Mouse (Mus musculus) stomach, embryonic 16.5 days (tissue): ENCODE data around the gene Drosha. TPM values are rescaled to one million over a fixed set of nuclear protein-coding genes. Genes with fewer than 3 reads are reported as not detected.

ENCODE experiments used
- ATAC-seq: fragments of 200-750 bp; cut with Nextera tagmentation; 2 replicates; pipeline ENCODE4 v1.8.0; 2017; ENCODE audit warnings: moderate number of reproducible peaks, moderate TSS enrichment; ENCODE audit not compliant: insufficient read depth, low FRiP score
- H3K27ac ChIP-seq: fragments of 300-500 bp; sonication (generic); 2 replicates; pipeline ENCODE4 v1.5.1; 2014; ENCODE audit warnings: low read length
- H3K27me3 ChIP-seq: fragments of 300-500 bp; sonication (generic); 2 replicates; pipeline ENCODE4 v1.6.1; 2014; ENCODE audit warnings: low read length, control low read depth, mixed read lengths; ENCODE audit not compliant: control insufficient read depth, insufficient read depth
- H3K36me3 ChIP-seq: fragments of 300-500 bp; sonication (generic); 2 replicates; pipeline ENCODE4 v1.6.1; 2014; ENCODE audit warnings: low read length; ENCODE audit not compliant: control insufficient read depth, insufficient read depth
- H3K4me1 ChIP-seq: fragments of 300-500 bp; sonication (generic); 2 replicates; pipeline ENCODE4 v1.6.1; 2014; ENCODE audit warnings: low read length, control low read depth, mixed read lengths; ENCODE audit not compliant: control insufficient read depth, insufficient read depth
- H3K4me2 ChIP-seq: fragments of 300-500 bp; sonication (generic); 2 replicates; pipeline ENCODE4 v1.6.1; 2014; ENCODE audit warnings: low read depth, low read length, mixed read lengths
- H3K4me3 ChIP-seq: fragments of 300-500 bp; sonication (generic); replicated peaks from 2 replicates; pipeline ENCODE4 v1.5.1; 2014; ENCODE audit warnings: mild to moderate bottlenecking, low read length
- H3K9ac ChIP-seq: fragments of 300-500 bp; sonication (generic); 2 replicates; pipeline ENCODE4 v1.6.1; 2014; ENCODE audit warnings: low read length
- H3K9me3 ChIP-seq: fragments of 300-500 bp; sonication (generic); replicated peaks from 2 replicates; pipeline ENCODE4 v1.6.1; 2016; ENCODE audit warnings: low read length, control low read depth; ENCODE audit not compliant: control insufficient read depth
- WGBS: fragments of 180-500 bp; shearing (Covaris S2); extraction: QIAGEN DNeasy Blood & Tissue Kit; methylation state at CpG from one replicate; pipeline ENCODE4 v1.1.7; 2014; 5-methylcytosine and 5-hydroxymethylcytosine counted together
- polyA plus RNA-seq: library from polyadenylated mRNA; unstranded; fragments of >200 nt; fragmentation: Nextera tagmentation; extraction: Ambion mirVana; gene quantifications from 2 replicates; pipeline ENCODE4 v1.2.1, GENCODE M21; 2015

Drosha gene
- polyA plus RNA-seq, 1 experiment from 2014 or later = 29.2 TPM

- H3K9me3 ChIP-seq = no peaks in the 10 kb centered on the region
- H3K4me1 ChIP-seq = no peaks in the 10 kb centered on the region
- no peak overlapping the region for H3K4me2 ChIP-seq
- H3K4me3 ChIP-seq = no peak overlapping the region
- H3K9ac ChIP-seq = no peak overlapping the region
- no peaks in the 10 kb centered on the region for H3K27me3 ChIP-seq
- WGBS = 68% methylated on average over 7 of the region's 7 CpGs
- peaks cover 7% of the 10 kb centered on the region; the same call in 1 of the 2 replicates for H3K36me3 ChIP-seq
- no peak for ATAC-seq
- no peak overlapping the region for H3K27ac ChIP-seq
Measured at GRCm38 (mm10) chr15:12865595-12866314, 41.1 kb downstream of the Drosha start.

GRCm38 (mm10) chr15:12867269-12867668 lies 42.7 kb downstream of the Drosha start:
- 58% methylated on average over 8 of the region's 8 CpGs for WGBS
- H3K27ac ChIP-seq = no peak overlapping the region
- no peak overlapping the region for H3K9ac ChIP-seq
- no peaks in the 10 kb centered on the region for H3K27me3 ChIP-seq
- no peak overlapping the region for H3K4me2 ChIP-seq
- no peaks in the 10 kb centered on the region for H3K9me3 ChIP-seq
- no peak for ATAC-seq
- H3K36me3 ChIP-seq = peaks cover 7% of the 10 kb centered on the region; the same call in 1 of the 2 replicates
- no peak overlapping the region for H3K4me3 ChIP-seq
- H3K4me1 ChIP-seq = no peaks in the 10 kb centered on the region

GRCm38 (mm10) chr15:12875442-12876176 lies 51.0 kb downstream of the Drosha start:
- Histone ChIP-seq H3K4me1 (0 out of 2 replicates have a peak, but pooled peaks cover 4% of the 10 kb centered on the region), H3K36me3 (no peaks in the 10 kb centered on the region; the same call in none of the 2 replicates), H3K4me3 (no peak overlapping the region), H3K27ac (no peak overlapping the region), H3K4me2 (no peak overlapping the region), H3K9me3 (no peaks in the 10 kb centered on the region), H3K9ac (no peak overlapping the region), H3K27me3 (no peaks in the 10 kb centered on the region)
- WGBS = 54% methylated on average over 18 of the region's 18 CpGs
- ATAC-seq = no peak

GRCm38 (mm10) chr15:12876266-12876665 lies 51.7 kb downstream of the Drosha start:
- no peaks in the 10 kb centered on the region; the same call in none of the 2 replicates for H3K36me3 ChIP-seq
- H3K27ac ChIP-seq = no peak overlapping the region
- H3K4me2 ChIP-seq = no peak overlapping the region
- ATAC-seq = no peak
- no peak overlapping the region for H3K4me3 ChIP-seq
- H3K4me1 ChIP-seq = 0 out of 2 replicates have a peak, but pooled peaks cover 4% of the 10 kb centered on the region
- 68% methylated on average over 2 of the region's 2 CpGs for WGBS
- H3K9me3 ChIP-seq = no peaks in the 10 kb centered on the region
- no peaks in the 10 kb centered on the region for H3K27me3 ChIP-seq
- H3K9ac ChIP-seq = no peak overlapping the region

- H3K36me3 ChIP-seq = no peaks in the 10 kb centered on the region; the same call in none of the 2 replicates
Measured at GRCm38 (mm10) chr15:12876881-12877280, 52.3 kb downstream of the Drosha start.

GRCm38 (mm10) chr15:12877934-12878333 lies 53.3 kb downstream of the Drosha start:
- H3K9me3 ChIP-seq = no peaks in the 10 kb centered on the region
- no peaks in the 10 kb centered on the region; the same call in none of the 2 replicates for H3K36me3 ChIP-seq
- WGBS = 89% methylated on average over 12 of the region's 12 CpGs
- no peak overlapping the region for H3K4me3 ChIP-seq
- H3K27me3 ChIP-seq = no peaks in the 10 kb centered on the region
- no peak for ATAC-seq
- no peak overlapping the region for H3K4me2 ChIP-seq
- 0 out of 2 replicates have a peak, but pooled peaks cover 4% of the 10 kb centered on the region for H3K4me1 ChIP-seq
- no peak overlapping the region for H3K27ac ChIP-seq
- H3K9ac ChIP-seq = no peak overlapping the region

More at GRCm38 (mm10) chr15:12876881-12877280, 52.3 kb downstream of the Drosha start:
- no peak overlapping the region for H3K4me3 ChIP-seq
- 93% methylated on average over 4 of the region's 4 CpGs for WGBS
- H3K4me2 ChIP-seq = no peak overlapping the region
- H3K27ac ChIP-seq = no peak overlapping the region
- H3K4me1 ChIP-seq = 0 out of 2 replicates have a peak, but pooled peaks cover 4% of the 10 kb centered on the region
- H3K9ac ChIP-seq = no peak overlapping the region
- ATAC-seq = no peak
- H3K9me3 ChIP-seq = no peaks in the 10 kb centered on the region
- no peaks in the 10 kb centered on the region for H3K27me3 ChIP-seq

GRCm38 (mm10) chr15:12878581-12878980 lies 54.0 kb downstream of the Drosha start:
- 0 out of 2 replicates have a peak, but pooled peaks cover 4% of the 10 kb centered on the region for H3K4me1 ChIP-seq
- H3K27ac ChIP-seq = no peak overlapping the region
- H3K9me3 ChIP-seq = no peaks in the 10 kb centered on the region
- no peaks in the 10 kb centered on the region; the same call in none of the 2 replicates for H3K36me3 ChIP-seq
- no peak overlapping the region for H3K4me2 ChIP-seq
- H3K4me3 ChIP-seq = no peak overlapping the region
- no peaks in the 10 kb centered on the region for H3K27me3 ChIP-seq
- no peak for ATAC-seq
- WGBS = 91% methylated on average over 9 of the region's 9 CpGs
- no peak overlapping the region for H3K9ac ChIP-seq

GRCm38 (mm10) chr15:12879937-12880336 lies 55.3 kb downstream of the Drosha start:
- Histone ChIP-seq H3K27me3 (no peaks in the 10 kb centered on the region), H3K27ac (no peak overlapping the region)
- WGBS = 78% methylated on average over 8 of the region's 8 CpGs

GRCm38 (mm10) chr15:12884855-12885254 lies 60.2 kb downstream of the Drosha start:
- 88% methylated on average over 15 of the region's 15 CpGs for WGBS

More at GRCm38 (mm10) chr15:12879937-12880336, 55.3 kb downstream of the Drosha start:
- no peak for ATAC-seq
- Histone ChIP-seq H3K36me3 (no peaks in the 10 kb centered on the region; the same call in none of the 2 replicates), H3K9ac (no peak overlapping the region), H3K9me3 (no peaks in the 10 kb centered on the region), H3K4me2 (no peak overlapping the region), H3K4me3 (no peak overlapping the region), H3K4me1 (0 out of 2 replicates have a peak, but pooled peaks cover 2% of the 10 kb centered on the region)

More at GRCm38 (mm10) chr15:12884855-12885254, 60.2 kb downstream of the Drosha start:
- no peaks in the 10 kb centered on the region for H3K9me3 ChIP-seq
- H3K36me3 ChIP-seq = no peaks in the 10 kb centered on the region; the same call in none of the 2 replicates
- H3K27me3 ChIP-seq = no peaks in the 10 kb centered on the region
- no peak overlapping the region for H3K27ac ChIP-seq
- no peaks in the 10 kb centered on the region for H3K4me1 ChIP-seq
- H3K9ac ChIP-seq = no peak overlapping the region
- no peak for ATAC-seq
- H3K4me2 ChIP-seq = no peak overlapping the region
- no peak overlapping the region for H3K4me3 ChIP-seq
